Mouse (Mus musculus) kidney, embryonic 15.5 days (tissue): ENCODE results near the gene Tat. TPM values are rescaled to one million over a fixed set of nuclear protein-coding genes. Genes with fewer than 3 reads are reported as not detected.
"Not testable (repeated sequence)": the region's sequence is repeated elsewhere in the genome, so short reads cannot be mapped to it uniquely, and the experiment has no call there.

Experiments used
- ATAC-seq: fragments of 200-750 bp; cut with Nextera tagmentation; replicated peaks from 2 replicates; pipeline ENCODE4 v1.8.0; 2017; ENCODE audit warnings: moderate TSS enrichment; ENCODE audit not compliant: low FRiP score
- H3K27ac ChIP-seq: fragments of 300-500 bp; sonication (generic); 2 replicates; pipeline ENCODE4 v1.5.1; 2015; ENCODE audit warnings: mild to moderate bottlenecking, inconsistent platforms
- H3K27me3 ChIP-seq: fragments of 300-500 bp; sonication (generic); 2 replicates; pipeline ENCODE4 v1.6.1; 2015; ENCODE audit warnings: inconsistent platforms
- H3K36me3 ChIP-seq: fragments of 300-500 bp; sonication (generic); 2 replicates; pipeline ENCODE4 v1.6.1; 2015; ENCODE audit warnings: inconsistent platforms
- H3K4me1 ChIP-seq: fragments of 300-500 bp; sonication (generic); 2 replicates; pipeline ENCODE4 v1.6.1; 2015; ENCODE audit warnings: inconsistent platforms
- H3K4me2 ChIP-seq: fragments of 300-500 bp; sonication (generic); 2 replicates; pipeline ENCODE4 v1.6.1; 2015; ENCODE audit warnings: moderate library complexity, mild to moderate bottlenecking, inconsistent platforms
- H3K4me3 ChIP-seq: fragments of 300-500 bp; sonication (generic); replicated peaks from 2 replicates; pipeline ENCODE4 v1.5.1; 2015; ENCODE audit warnings: mild to moderate bottlenecking, inconsistent platforms
- H3K9ac ChIP-seq: fragments of 300-500 bp; sonication (generic); 2 replicates; pipeline ENCODE4 v1.6.1; 2015; ENCODE audit warnings: mild to moderate bottlenecking, inconsistent platforms
- H3K9me3 ChIP-seq: fragments of 300-500 bp; sonication (generic); replicated peaks from 2 replicates; pipeline ENCODE4 v1.6.1; 2016; ENCODE audit warnings: inconsistent platforms
- WGBS: fragments of 180-500 bp; shearing (Covaris S2); methylation state at CpG from one replicate; pipeline ENCODE4 v1.1.7; 2015; ENCODE audit warnings: mixed read lengths; 5-methylcytosine and 5-hydroxymethylcytosine counted together
- polyA plus RNA-seq: library from polyadenylated mRNA; unstranded; fragments of >200 nt; fragmentation: Nextera tagmentation; extraction: Ambion mirVana; gene quantifications from 2 replicates; pipeline ENCODE4 v1.2.1, GENCODE M21; 2015

Tat gene
- polyA plus RNA-seq, 1 experiment from 2014 or later: not detected

DNA sequence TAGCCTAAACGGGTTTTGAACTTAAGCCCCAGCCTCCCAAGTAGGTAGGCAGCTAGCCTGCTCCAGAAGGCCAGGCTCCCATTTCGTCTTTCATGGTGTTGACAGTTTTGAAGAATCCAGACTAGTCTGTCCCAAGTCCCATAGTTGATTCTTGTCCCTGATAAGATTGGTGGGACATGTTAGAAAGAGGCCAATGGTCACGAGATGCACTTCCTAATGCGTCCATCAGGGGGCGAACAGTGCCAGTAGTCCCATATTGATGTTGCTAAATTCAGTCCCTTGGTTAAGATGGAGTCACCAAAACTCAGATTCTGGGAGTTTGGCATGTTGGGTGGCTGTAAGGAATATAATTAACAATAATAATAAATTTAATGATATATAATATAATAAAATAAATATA, 20.6 kb downstream of the Tat start:
- Histone ChIP-seq H3K27ac (no peak overlapping the region), H3K36me3 (no peaks in the 10 kb centered on the region), H3K9ac (no peak overlapping the region), H3K4me1 (0 out of 2 replicates have a peak, but pooled peaks cover 4% of the 10 kb centered on the region), H3K27me3 (no peaks in the 10 kb centered on the region), H3K9me3 (no peaks in the 10 kb centered on the region), H3K4me2 (no peak overlapping the region), H3K4me3 (no peak overlapping the region)
- no peak for ATAC-seq
- 37% methylated on average over 5 of the region's 5 CpGs for WGBS

DNA sequence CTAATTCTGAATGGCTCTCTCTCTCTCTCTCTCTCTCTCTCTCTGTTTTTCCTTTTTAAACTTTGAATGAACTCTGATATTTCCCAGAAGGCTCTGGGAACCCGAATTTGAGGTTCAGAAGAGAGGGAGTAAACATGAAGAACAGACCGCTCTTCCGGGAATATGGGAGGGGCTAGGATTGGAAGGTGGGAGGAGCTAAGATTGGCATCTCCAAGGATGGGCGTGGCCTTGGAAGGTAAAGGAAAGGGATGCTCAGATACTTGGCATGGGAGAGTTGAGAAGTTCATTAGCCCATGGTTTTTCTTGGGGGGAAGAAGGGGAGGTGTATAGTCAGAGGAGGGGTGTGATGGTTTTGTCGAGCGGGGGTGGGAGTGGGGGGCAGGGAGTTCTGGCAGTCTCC, 31.8 kb downstream of the Tat start:
- no peak overlapping the region for H3K4me3 ChIP-seq
- H3K9me3 ChIP-seq: no peaks in the 10 kb centered on the region
- H3K36me3 ChIP-seq: no peaks in the 10 kb centered on the region
- no peak overlapping the region for H3K27ac ChIP-seq
- 62% methylated on average over 6 of the region's 6 CpGs for WGBS
- no peaks in the 10 kb centered on the region for H3K4me1 ChIP-seq
- H3K9ac ChIP-seq: no peak overlapping the region
- no peak overlapping the region for H3K4me2 ChIP-seq
- no peak for ATAC-seq
- no peaks in the 10 kb centered on the region for H3K27me3 ChIP-seq

DNA sequence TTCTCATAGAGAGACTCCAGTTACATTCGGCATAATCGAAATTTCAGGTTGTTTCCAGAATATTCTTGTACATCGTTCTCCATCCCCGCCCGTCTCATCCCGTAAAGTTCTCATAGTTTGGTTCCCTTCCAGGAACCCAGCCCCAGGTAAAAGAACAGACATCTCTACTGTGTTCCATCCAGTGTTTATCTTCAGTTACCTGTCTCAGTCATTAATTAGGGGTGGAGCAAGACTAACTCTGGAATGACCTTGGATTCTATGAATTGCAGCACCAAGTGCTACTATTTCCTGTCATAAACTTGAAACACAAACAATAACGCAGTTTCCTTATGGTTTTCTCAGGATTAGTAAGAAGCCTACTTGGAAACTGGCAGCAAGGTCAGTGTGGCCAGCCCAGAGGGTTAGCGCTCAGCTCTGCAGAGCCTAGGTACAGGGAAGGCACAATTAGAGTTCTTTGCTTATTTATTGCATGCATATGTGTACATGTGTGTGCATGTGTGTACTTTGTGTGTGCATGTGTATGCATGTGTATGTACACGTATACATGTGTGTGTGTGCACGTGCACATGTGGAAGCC, 32.6 kb downstream of the Tat start:
- no peaks in the 10 kb centered on the region for H3K4me1 ChIP-seq
- ATAC-seq: no peak
- H3K27ac ChIP-seq: no peak overlapping the region
- no peak overlapping the region for H3K4me2 ChIP-seq
- no peak overlapping the region for H3K9ac ChIP-seq
- H3K4me3 ChIP-seq: no peak overlapping the region
- 91% methylated on average over 10 of the region's 10 CpGs for WGBS
- H3K9me3 ChIP-seq: no peaks in the 10 kb centered on the region
- H3K27me3 ChIP-seq: no peaks in the 10 kb centered on the region
- no peaks in the 10 kb centered on the region for H3K36me3 ChIP-seq

DNA sequence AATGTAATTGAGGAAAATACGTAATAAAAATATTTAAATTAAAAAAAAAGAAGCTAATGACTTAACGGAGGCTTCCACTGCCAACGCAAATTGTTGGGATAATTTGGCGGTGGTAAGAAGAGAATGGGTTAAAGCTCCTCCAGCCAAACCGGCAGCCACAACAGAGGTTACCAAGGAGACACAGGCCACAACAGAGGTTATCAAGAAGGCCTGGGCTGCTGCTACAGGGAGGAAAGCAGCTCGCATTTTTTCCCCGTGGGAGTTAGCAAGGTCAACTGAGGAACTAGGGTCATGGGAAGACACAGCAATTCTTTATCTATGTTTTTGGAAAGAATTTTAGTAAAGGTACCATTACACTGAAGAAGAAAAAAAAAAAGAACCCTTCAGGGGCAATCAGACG, 43.5 kb downstream of the Tat start:
- H3K9ac ChIP-seq, H3K27me3 ChIP-seq, H3K36me3 ChIP-seq, H3K4me2 ChIP-seq, H3K4me1 ChIP-seq, ATAC-seq, H3K9me3 ChIP-seq, H3K4me3 ChIP-seq, H3K27ac ChIP-seq: not testable (repeated sequence)
- WGBS: 37% methylated on average over 8 of the region's 8 CpGs

DNA sequence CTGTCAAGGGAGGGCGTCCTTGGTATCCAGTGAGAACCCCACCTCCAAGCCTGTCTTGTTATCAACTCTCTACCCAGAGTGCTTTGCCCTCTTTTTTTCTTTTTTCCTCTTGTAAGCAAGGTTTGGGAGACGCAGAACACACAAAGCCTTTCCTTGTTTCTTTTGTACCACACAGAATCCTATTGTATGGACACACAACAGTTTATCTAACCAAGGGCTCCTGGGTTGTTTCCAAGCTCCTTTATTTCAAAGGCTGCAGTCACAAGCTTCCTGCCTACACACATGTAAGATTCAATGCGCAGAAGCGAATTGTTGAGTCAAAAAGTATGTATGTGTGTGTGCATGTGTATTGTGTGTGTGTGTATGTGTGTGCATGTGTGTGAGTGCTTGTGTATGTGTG, 44.1 kb downstream of the Tat start:
- no peaks in the 10 kb centered on the region for H3K27me3 ChIP-seq
- no peak overlapping the region for H3K9ac ChIP-seq
- WGBS: 80% methylated on average over 4 of the region's 4 CpGs
- no peaks in the 10 kb centered on the region for H3K4me1 ChIP-seq
- no peak overlapping the region for H3K4me2 ChIP-seq
- no peaks in the 10 kb centered on the region for H3K36me3 ChIP-seq
- 0 out of 2 replicates have a peak, but pooled peaks cover 5% of the 10 kb centered on the region for H3K9me3 ChIP-seq
- ATAC-seq: no peak
- no peak overlapping the region for H3K27ac ChIP-seq
- H3K4me3 ChIP-seq: no peak overlapping the region

DNA sequence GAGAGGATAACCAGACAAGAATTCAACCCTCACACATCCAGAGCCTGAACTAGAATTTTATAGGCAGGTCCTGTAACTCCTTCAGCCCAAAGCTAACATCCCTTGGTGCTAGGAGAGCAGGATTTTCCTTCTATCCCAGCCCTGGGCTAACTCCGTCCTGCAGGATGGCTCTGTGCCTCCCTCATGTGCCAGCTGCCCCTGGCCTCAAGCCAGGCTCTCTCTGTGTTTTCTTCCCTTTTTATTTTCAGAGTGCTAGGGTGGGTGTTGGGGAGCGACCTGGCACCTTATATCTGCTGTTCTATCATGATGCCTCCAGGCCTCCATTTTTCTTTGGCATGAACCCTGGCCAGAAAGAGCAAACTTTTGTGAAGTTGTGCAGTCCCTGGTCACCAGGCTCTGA, 45.9 kb downstream of the Tat start:
- Histone ChIP-seq H3K27ac (no peak overlapping the region), H3K4me3 (no peak overlapping the region), H3K4me2 (no peak overlapping the region), H3K36me3 (no peaks in the 10 kb centered on the region), H3K4me1 (no peaks in the 10 kb centered on the region), H3K9ac (no peak overlapping the region), H3K27me3 (no peaks in the 10 kb centered on the region), H3K9me3 (no peaks in the 10 kb centered on the region)
- ATAC-seq: no peak
- 79% methylated on average over 2 of the region's 2 CpGs for WGBS

DNA sequence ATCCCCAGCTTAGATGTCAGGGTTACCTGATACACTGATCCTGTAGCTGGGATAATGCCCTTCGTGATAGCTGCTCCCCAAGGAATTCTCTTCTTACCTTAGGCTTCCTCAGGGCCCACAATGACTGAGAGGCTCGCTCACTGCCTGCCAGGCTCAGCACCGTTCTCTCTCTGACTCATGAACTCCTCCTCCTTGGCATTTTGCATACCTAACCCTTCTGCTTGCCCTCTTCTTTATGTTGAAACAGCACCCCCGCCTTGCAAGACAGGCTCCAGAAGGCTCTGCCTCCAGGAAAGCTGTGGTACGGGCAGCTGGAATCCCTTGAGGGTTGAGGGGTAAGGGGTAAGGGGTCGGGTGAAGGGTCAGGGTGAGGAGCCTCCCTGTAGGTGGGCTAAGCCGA, 49.0 kb downstream of the Tat start:
- WGBS: 35% methylated on average over 7 of the region's 7 CpGs
- Histone ChIP-seq H3K4me2 (no peak overlapping the region), H3K4me3 (no peak overlapping the region), H3K27me3 (no peaks in the 10 kb centered on the region), H3K9ac (no peak overlapping the region), H3K36me3 (no peaks in the 10 kb centered on the region), H3K9me3 (no peaks in the 10 kb centered on the region), H3K27ac (no peak overlapping the region), H3K4me1 (no peaks in the 10 kb centered on the region)
- no peak for ATAC-seq

DNA sequence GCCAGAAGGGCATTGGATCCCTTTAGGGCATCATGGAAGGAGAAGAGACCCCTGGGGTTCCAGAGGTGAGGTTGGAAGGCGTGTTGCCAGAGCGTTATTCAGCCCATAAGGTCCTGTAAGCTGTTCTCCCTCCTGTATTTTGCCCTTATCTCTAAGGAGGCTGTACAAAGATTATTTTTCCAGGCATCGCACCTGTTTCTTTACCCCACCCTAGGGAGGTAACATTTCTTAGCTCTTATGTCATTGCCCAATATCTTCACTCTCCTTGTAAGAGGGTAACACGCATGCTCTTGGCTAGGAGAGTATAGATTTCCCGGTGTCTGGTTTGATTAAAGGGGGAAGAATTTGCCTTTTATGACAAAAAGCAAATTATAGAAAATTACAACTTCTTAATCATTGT, 49.4 kb downstream of the Tat start, which contains the start of gene Chst4:
Gene Chst4, minus strand, starts transcription at position 82 of the 400 bp plus-strand sequence.
- H3K36me3 ChIP-seq: no peaks in the 10 kb centered on the region
- no peak within 1 kb of the TSS for H3K9ac ChIP-seq
- WGBS: 88% methylated on average over 5 of the region's 5 CpGs
- H3K4me1 ChIP-seq: no peaks in the 10 kb centered on the region
- no peak within 1 kb of the TSS for H3K4me3 ChIP-seq
- no peak within 1 kb of the TSS for H3K27ac ChIP-seq
- H3K4me2 ChIP-seq: no peak within 1 kb of the TSS
- no peak for ATAC-seq
- no peaks in the 10 kb centered on the region for H3K27me3 ChIP-seq
- no peaks in the 10 kb centered on the region for H3K9me3 ChIP-seq

DNA sequence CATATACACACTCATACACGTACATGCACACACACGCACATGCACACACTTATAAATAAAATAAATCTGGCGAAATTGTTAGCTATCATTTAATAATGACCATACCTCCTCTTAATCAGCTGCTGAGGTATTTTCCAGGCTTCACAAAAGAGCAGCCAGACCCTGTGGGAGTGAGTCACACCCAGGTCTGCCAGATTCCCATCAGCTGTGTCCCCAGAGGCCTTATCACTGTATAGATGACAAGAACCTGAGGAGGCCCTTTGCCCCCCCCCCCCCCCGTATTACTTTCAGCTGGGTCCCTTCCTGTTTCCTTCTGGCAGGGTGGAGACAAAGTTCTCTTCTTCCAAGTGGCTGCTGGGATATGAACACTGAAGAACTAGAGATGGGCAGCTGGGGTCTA, 50.3 kb downstream of the Tat start:
- H3K36me3 ChIP-seq: no peaks in the 10 kb centered on the region
- H3K4me2 ChIP-seq: no peak overlapping the region
- H3K27me3 ChIP-seq: no peaks in the 10 kb centered on the region
- no peak for ATAC-seq
- H3K27ac ChIP-seq: no peak overlapping the region
- no peaks in the 10 kb centered on the region for H3K9me3 ChIP-seq
- WGBS: 88% methylated on average over 4 of the region's 4 CpGs
- no peak overlapping the region for H3K4me3 ChIP-seq
- H3K4me1 ChIP-seq: no peaks in the 10 kb centered on the region
- no peak overlapping the region for H3K9ac ChIP-seq

Other genes starting within 250 kb of the Tat start
- gene Ap1g1, start 211.9 kb upstream of the Tat start, polyA plus RNA-seq: 45.4 TPM in 2 replicates
- gene Phlpp2, start 121.9 kb upstream of the Tat start, polyA plus RNA-seq: 2.4 and 3.5 TPM in 2 replicates
- 3.1 and 3.7 TPM in 2 replicates for gene Marveld3, start 28.2 kb upstream of the Tat start, polyA plus RNA-seq
- gene Chst4, start 49.3 kb downstream of the Tat start, polyA plus RNA-seq: 0.16 and 0.30 TPM in 2 replicates
- gene Zfp612, start 89.3 kb downstream of the Tat start, polyA plus RNA-seq: 7.5 and 8.1 TPM in 2 replicates
- gene Gm21964, start 110.8 kb downstream of the Tat start, polyA plus RNA-seq: not detected in 2 replicates
- not detected in 2 replicates for gene Gm17720, start 112.3 kb downstream of the Tat start, polyA plus RNA-seq
- gene Calb2, start 177.8 kb downstream of the Tat start, polyA plus RNA-seq: 0.21 TPM in 1 of 2 replicates, not detected in the other
- gene Cmtr2, start 225.2 kb downstream of the Tat start, polyA plus RNA-seq: 9.5 and 10.1 TPM in 2 replicates